Mouse (Mus musculus): Measurements from ENCODE around the gene Apbb2.

GRCm38 (mm10) chr5:66476266-66476665 is 142.3 kb downstream of the Apbb2 start:
- TF ChIP-seq CTCF (conservative IDR thresholded peaks at IDR 0.05; ENCODE audit: low read length) (no peak), NANOG (IDR thresholded peaks at IDR 0.05; ENCODE audit: borderline replicate concordance, low read length) (no peak), POU5F1 (IDR thresholded peaks at IDR 0.05; ENCODE audit: borderline replicate concordance, low read length) (no peak)
